Mouse (Mus musculus) adrenal gland, adult 8-10 months (tissue): ENCODE measurements around the gene Ahcyl2. TPM values are rescaled to one million over a fixed set of nuclear protein-coding genes. Genes with fewer than 3 reads are reported as not detected.
A peak's percentile ranks its signal among the peaks of the same experiment; 100 is the strongest.

Experiments
- DNase-seq: peaks from one replicate; pipeline ENCODE4 v3.0.0; 2022
- total RNA-seq, 4 experiments: library from RNA; stranded (reverse); gene quantifications; 2 replicates each; pipeline ENCODE4 v1.2.4; 2022

Gene Ahcyl2
- total RNA-seq, 4 experiments from 2014 or later, result 100 to 281 (median 173) TPM

- DNase-seq, result peak; percentile 56
Observed at GRCm38 (mm10) chr6:29816371-29816770, 48.6 kb downstream of the Ahcyl2 start.

GRCm38 (mm10) chr6:29819309-29819708 is 51.5 kb downstream of the Ahcyl2 start:
- DNase-seq, result no peak

GRCm38 (mm10) chr6:29820314-29820713 is 52.5 kb downstream of the Ahcyl2 start:
- DNase-seq, result no peak

GRCm38 (mm10) chr6:29820926-29821325 is 53.1 kb downstream of the Ahcyl2 start:
- no peak for DNase-seq

- DNase-seq, result no peak
Observed at GRCm38 (mm10) chr6:29821770-29822169, 54.0 kb downstream of the Ahcyl2 start.

GRCm38 (mm10) chr6:29825302-29825701 is 57.5 kb downstream of the Ahcyl2 start:
- DNase-seq, result no peak

- no peak for DNase-seq
Observed at GRCm38 (mm10) chr6:29827291-29828242, 59.8 kb downstream of the Ahcyl2 start.

GRCm38 (mm10) chr6:29828574-29829234 is 60.9 kb downstream of the Ahcyl2 start:
- DNase-seq, result no peak

GRCm38 (mm10) chr6:29832356-29832755 is 64.5 kb downstream of the Ahcyl2 start:
- no peak for DNase-seq

GRCm38 (mm10) chr6:29833117-29833516 is 65.3 kb downstream of the Ahcyl2 start:
- DNase-seq, result no peak

GRCm38 (mm10) chr6:29833568-29834255 is 65.9 kb downstream of the Ahcyl2 start:
- no peak for DNase-seq

- no peak for DNase-seq
Observed at GRCm38 (mm10) chr6:29835543-29836177, 67.8 kb downstream of the Ahcyl2 start.

- no peak for DNase-seq
Observed at GRCm38 (mm10) chr6:29837579-29837978, 69.8 kb downstream of the Ahcyl2 start.

- DNase-seq, result no peak
Observed at GRCm38 (mm10) chr6:29838531-29838930, 70.7 kb downstream of the Ahcyl2 start.

GRCm38 (mm10) chr6:29840008-29840407 is 72.2 kb downstream of the Ahcyl2 start:
- DNase-seq, result no peak

- DNase-seq, result no peak
Observed at GRCm38 (mm10) chr6:29841461-29841860, 73.7 kb downstream of the Ahcyl2 start.

GRCm38 (mm10) chr6:29847643-29848166 is 79.9 kb downstream of the Ahcyl2 start:
- DNase-seq, result no peak

GRCm38 (mm10) chr6:29848808-29849207 is 81.0 kb downstream of the Ahcyl2 start:
- peak; percentile 9 for DNase-seq

- DNase-seq, result no peak
Observed at GRCm38 (mm10) chr6:29850096-29850495, 82.3 kb downstream of the Ahcyl2 start.

- no peak for DNase-seq
Observed at GRCm38 (mm10) chr6:29850747-29851146, 82.9 kb downstream of the Ahcyl2 start.

GRCm38 (mm10) chr6:29851873-29852272 is 84.1 kb downstream of the Ahcyl2 start:
- DNase-seq, result no peak

GRCm38 (mm10) chr6:29853213-29853899 is 85.5 kb downstream of the Ahcyl2 start:
- DNase-seq, result peak; percentile 25
